Mouse (Mus musculus): ENCODE measurements around the gene Gigyf1.

- no peak for TF ChIP-seq CHD2 (IDR thresholded peaks at IDR 0.05; ENCODE audit: low read depth, low read length)
- TF ChIP-seq MAFK (IDR thresholded peaks at IDR 0.05; ENCODE audit: insufficient read depth, low read depth, low read length), result no peak
- no peak for TF ChIP-seq ZC3H11A (IDR thresholded peaks at IDR 0.05; ENCODE audit: borderline replicate concordance, low read depth, low read length)
- TF ChIP-seq HCFC1 (IDR thresholded peaks at IDR 0.05; ENCODE audit: borderline replicate concordance, insufficient read depth, low read length), result no peak
Measured at GRCm38 (mm10) chr5:137530588-137531413, 12.5 kb downstream of the Gigyf1 start.
